Mouse (Mus musculus) heart, embryonic 14.5 days (tissue): ENCODE measurements around the gene Nos1ap. TPM values are rescaled to one million over a fixed set of nuclear protein-coding genes. Genes with fewer than 3 reads are reported as not detected.

Experiments used
- ATAC-seq: fragments of 200-750 bp; cut with Nextera tagmentation; 2 replicates; pipeline ENCODE4 v1.8.0; 2017; ENCODE audit warnings: low read depth, moderate TSS enrichment; ENCODE audit not compliant: insufficient number of reproducible peaks, insufficient read depth, low FRiP score
- H3K27ac ChIP-seq, 2 experiments: fragments of 200-500 bp in 1 of 2; fragments of 300-500 bp in 1 of 2; sonication (generic) in 1 of 2; replicated peaks in 1 of 2; 2 replicates each; pipeline ENCODE4 v1.5.1; 2012 to 2014; ENCODE audit warnings: low read depth in 2 of 2, low read length in 2 of 2, control low read depth in 1 of 2, mild to moderate bottlenecking in 1 of 2, mixed read lengths in 1 of 2; ENCODE audit not compliant: control insufficient read depth in 1 of 2, insufficient read depth in 1 of 2
- H3K27me3 ChIP-seq: fragments of 300-500 bp; sonication (generic); 2 replicates; pipeline ENCODE4 v1.6.1; 2014; ENCODE audit warnings: mild to moderate bottlenecking, low read length, control low read depth; ENCODE audit not compliant: control insufficient read depth, insufficient read depth
- H3K36me3 ChIP-seq: fragments of 300-500 bp; sonication (generic); 2 replicates; pipeline ENCODE4 v1.6.1; 2014; ENCODE audit warnings: mild to moderate bottlenecking, control low read depth, low read length, mixed read lengths; ENCODE audit not compliant: control insufficient read depth, insufficient read depth
- H3K4me1 ChIP-seq, 2 experiments: fragments of 200-500 bp in 1 of 2; fragments of 300-500 bp in 1 of 2; sonication (generic) in 1 of 2; 2 replicates each; pipeline ENCODE4 v1.6.1; 2012 to 2014; ENCODE audit warnings: low read length in 2 of 2, control low read depth in 1 of 2, mixed read lengths in 1 of 2; ENCODE audit not compliant: control insufficient read depth in 2 of 2, insufficient read depth in 2 of 2
- H3K4me2 ChIP-seq: fragments of 300-500 bp; sonication (generic); 2 replicates; pipeline ENCODE4 v1.6.1; 2014; ENCODE audit warnings: mild to moderate bottlenecking, low read length
- H3K4me3 ChIP-seq, 2 experiments: fragments of 200-500 bp in 1 of 2; fragments of 300-500 bp in 1 of 2; sonication (generic) in 1 of 2; 2 replicates each; pipeline ENCODE4 v1.5.1; 2012 to 2014; ENCODE audit warnings: low read length in 2 of 2, mild to moderate bottlenecking in 2 of 2, control low read depth in 1 of 2, low read depth in 1 of 2, moderate library complexity in 1 of 2; ENCODE audit not compliant: control insufficient read depth in 1 of 2, insufficient read depth in 1 of 2
- H3K9ac ChIP-seq: fragments of 300-500 bp; sonication (generic); 2 replicates; pipeline ENCODE4 v1.6.1; 2014; ENCODE audit warnings: mild to moderate bottlenecking, low read length
- H3K9me3 ChIP-seq: fragments of 300-500 bp; sonication (generic); 2 replicates; pipeline ENCODE4 v1.6.1; 2016; ENCODE audit warnings: low read length, control low read depth; ENCODE audit not compliant: control insufficient read depth
- WGBS: fragments of 180-500 bp; shearing (Covaris S2); extraction: QIAGEN DNeasy Blood & Tissue Kit; methylation state at CpG from one replicate; pipeline ENCODE4 v1.1.7; 2014; 5-methylcytosine and 5-hydroxymethylcytosine counted together
- polyA plus RNA-seq: library from polyadenylated mRNA; unstranded; fragments of >200 nt; fragmentation: Nextera tagmentation; extraction: Ambion mirVana; gene quantifications from 2 replicates; pipeline ENCODE4 v1.2.1, GENCODE M21; 2014

The Nos1ap gene
- polyA plus RNA-seq, 1 experiment from 2014 or later: 18.3 TPM

DNA sequence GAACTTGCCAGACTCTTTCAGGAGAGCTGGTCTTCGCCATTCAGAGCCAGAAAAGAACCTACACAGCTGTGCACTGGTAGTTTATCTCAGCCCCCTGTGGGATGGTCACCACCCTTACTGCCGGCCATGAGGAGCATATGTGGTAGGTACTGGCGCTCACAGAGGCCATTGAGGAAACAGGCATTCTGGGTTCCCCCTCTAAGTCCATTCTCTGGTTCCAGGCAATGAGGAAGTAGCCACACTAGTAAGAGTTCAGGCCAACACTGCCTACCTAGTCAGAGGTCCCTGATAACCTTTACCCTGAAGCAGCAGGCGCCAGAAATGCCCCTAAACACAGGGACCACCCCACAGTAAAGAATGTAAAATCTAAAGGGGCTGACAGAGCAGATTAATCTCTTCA lies 97.6 kb downstream of the Nos1ap start:
- no peak overlapping the region for H3K4me2 ChIP-seq
- no peak overlapping the region for H3K27ac ChIP-seq
- H3K36me3 ChIP-seq: no peaks in the 10 kb centered on the region
- no peaks in the 10 kb centered on the region for H3K27me3 ChIP-seq
- no peaks in the 10 kb centered on the region for H3K9me3 ChIP-seq
- no peak overlapping the region for H3K9ac ChIP-seq
- no peak for ATAC-seq
- H3K4me1 ChIP-seq: peaks cover 12 to 24% of the 10 kb centered on the region in 2 experiments
- no peak overlapping the region for H3K4me3 ChIP-seq
- WGBS: 71% methylated on average over 4 of the region's 4 CpGs

DNA sequence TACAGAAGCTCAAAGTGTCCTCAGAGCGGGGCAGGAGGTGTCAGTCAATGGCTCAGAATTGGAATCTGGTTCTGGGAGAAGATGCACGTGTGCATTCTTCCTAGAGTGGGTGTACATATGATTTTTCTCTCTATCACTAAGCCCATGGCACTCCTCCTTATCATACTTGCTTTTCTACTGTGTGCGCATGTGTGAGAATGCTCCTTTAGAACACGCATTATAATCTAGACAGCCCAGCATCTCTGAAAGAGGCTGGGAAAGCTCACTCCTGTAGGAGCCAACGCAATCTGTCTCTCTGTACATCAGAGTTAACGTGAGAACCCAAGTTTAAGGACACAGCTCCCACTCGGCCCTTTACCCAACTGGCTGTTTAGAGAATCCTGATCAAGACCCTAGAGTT lies 99.7 kb downstream of the Nos1ap start:
- Histone ChIP-seq H3K9ac (no peak overlapping the region), H3K36me3 (no peaks in the 10 kb centered on the region), H3K4me2 (no peak overlapping the region), H3K4me1 (peaks cover 11 to 17% of the 10 kb centered on the region in 2 experiments), H3K27ac (no peak overlapping the region), H3K27me3 (no peaks in the 10 kb centered on the region), H3K9me3 (no peaks in the 10 kb centered on the region), H3K4me3 (no peak overlapping the region)
- 46% methylated on average over 7 of the region's 7 CpGs for WGBS
- no peak for ATAC-seq

DNA sequence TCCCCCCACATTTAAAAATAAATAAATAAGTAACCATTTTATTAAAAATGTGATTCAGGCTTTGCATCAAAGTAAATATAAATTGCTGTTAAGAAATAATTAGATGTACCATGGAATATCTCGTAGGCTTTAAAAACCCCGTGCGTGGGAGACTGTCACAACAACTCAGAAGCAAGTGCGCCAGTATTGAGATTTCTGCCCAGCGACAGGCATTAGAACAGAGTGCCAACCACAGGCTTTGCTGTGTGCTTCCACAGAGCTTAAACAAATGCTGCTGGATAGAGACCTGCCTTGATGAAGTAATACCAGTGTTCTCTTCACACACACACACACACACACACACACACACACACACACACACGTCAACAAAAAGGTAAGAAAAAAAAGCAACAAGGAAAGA lies 100.2 kb downstream of the Nos1ap start:
- Histone ChIP-seq H3K4me3 (no peak overlapping the region), H3K9ac (no peak overlapping the region), H3K4me1 (peaks cover 11 to 19% of the 10 kb centered on the region in 2 experiments), H3K36me3 (no peaks in the 10 kb centered on the region), H3K27ac (no peak overlapping the region), H3K9me3 (no peaks in the 10 kb centered on the region), H3K4me2 (no peak overlapping the region), H3K27me3 (no peaks in the 10 kb centered on the region)
- ATAC-seq: no peak
- WGBS: 68% methylated on average over 6 of the region's 6 CpGs

DNA sequence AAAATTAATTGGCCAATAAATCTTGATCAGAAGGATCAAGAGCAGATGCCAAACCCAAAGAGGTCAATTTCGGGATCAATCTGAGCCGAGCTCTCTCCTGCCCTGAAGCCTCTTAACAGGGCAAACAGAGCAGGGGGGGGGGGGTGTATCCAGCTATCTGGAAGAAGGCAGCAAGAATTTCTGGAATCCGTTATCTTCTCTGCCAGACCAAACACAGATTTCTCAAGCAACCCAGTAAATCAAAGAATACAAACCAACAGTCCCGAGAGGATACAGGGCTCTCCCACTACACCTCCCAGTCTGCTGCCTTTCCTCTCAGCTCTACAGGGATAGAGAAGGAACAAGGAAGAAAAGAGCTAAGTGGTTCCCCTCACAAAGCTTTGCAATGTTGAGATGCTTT lies 104.5 kb downstream of the Nos1ap start:
- H3K9me3 ChIP-seq: no peaks in the 10 kb centered on the region
- H3K4me3 ChIP-seq: no peak overlapping the region
- no peak overlapping the region for H3K27ac ChIP-seq
- no peaks in the 10 kb centered on the region for H3K27me3 ChIP-seq
- H3K4me2 ChIP-seq: no peak overlapping the region
- ATAC-seq: no peak
- peaks cover 23 to 42% of the 10 kb centered on the region in 2 experiments for H3K4me1 ChIP-seq
- no peaks in the 10 kb centered on the region for H3K36me3 ChIP-seq
- no peak overlapping the region for H3K9ac ChIP-seq
- WGBS: 16% methylated on average over 4 of the region's 4 CpGs

DNA sequence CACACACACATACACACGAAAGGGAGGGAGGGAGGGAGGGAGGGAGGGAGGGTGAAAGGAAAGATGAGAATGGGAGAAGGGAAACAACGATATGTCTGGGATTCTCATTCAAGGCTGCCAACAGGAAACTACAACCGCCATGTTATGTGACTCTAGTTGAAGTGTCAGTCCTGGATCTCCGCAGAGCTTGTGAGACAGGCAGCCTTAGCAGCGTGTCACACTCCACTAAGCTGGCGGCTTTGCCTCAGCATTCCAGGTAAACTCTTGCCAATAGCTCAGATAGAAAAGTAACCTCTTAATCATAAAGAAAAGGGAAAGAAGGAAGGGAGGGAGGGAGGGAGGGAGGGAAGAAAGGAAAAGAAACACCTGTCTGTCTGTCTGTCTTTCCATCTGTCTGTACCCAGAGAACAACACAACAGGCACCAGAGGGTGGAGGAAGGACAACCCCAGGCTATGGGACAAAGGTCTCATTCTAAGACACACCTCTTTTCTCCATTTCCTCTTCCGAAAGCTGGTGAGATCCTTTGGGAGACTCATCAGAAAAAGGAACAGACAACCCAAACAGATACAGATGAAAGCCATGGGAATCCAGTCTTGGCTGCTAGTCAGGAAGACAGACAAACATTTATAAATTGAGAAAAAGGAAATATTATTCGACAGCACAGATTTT lies 107.3 kb downstream of the Nos1ap start:
- no peak overlapping the region for H3K4me2 ChIP-seq
- no peaks in the 10 kb centered on the region for H3K36me3 ChIP-seq
- H3K4me3 ChIP-seq: no peak overlapping the region
- H3K9ac ChIP-seq: no peak overlapping the region
- ATAC-seq: no peak
- H3K4me1 ChIP-seq: peaks cover 34 to 63% of the 10 kb centered on the region in 2 experiments
- no peaks in the 10 kb centered on the region for H3K27me3 ChIP-seq
- H3K9me3 ChIP-seq: no peaks in the 10 kb centered on the region
- no peak overlapping the region for H3K27ac ChIP-seq
- WGBS: 84% methylated on average over 7 of the region's 8 CpGs

DNA sequence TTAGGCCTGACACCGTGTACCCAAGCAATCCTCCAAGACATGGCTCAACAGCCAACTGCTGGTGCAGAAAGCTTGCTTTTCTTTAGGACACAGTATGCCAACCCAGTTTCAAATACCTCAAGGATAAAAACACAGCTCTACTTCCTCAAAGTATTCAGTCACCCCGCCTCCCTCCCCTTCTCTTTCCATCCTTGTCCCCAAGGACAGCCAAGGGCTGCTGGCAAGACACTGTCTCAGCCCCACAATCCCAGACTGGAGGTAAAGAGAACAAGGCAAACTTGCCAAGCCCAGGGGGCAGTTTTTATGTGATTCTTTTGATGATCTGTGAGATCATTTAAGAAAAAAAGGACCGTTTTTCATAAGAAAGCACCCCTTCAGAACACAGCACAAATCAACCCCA lies 108.6 kb downstream of the Nos1ap start:
- no peaks in the 10 kb centered on the region for H3K36me3 ChIP-seq
- H3K27me3 ChIP-seq: no peaks in the 10 kb centered on the region
- peak overlapping the region; percentile 33 to 35; a peak in 2 of 4 replicates for H3K27ac ChIP-seq
- H3K9me3 ChIP-seq: no peaks in the 10 kb centered on the region
- no peak overlapping the region for H3K4me2 ChIP-seq
- ATAC-seq: no peak
- no peak overlapping the region for H3K4me3 ChIP-seq
- H3K4me1 ChIP-seq: peaks cover 34 to 63% of the 10 kb centered on the region in 2 experiments
- no peak overlapping the region for H3K9ac ChIP-seq
- 64% methylated on average over 3 of the region's 3 CpGs for WGBS

DNA sequence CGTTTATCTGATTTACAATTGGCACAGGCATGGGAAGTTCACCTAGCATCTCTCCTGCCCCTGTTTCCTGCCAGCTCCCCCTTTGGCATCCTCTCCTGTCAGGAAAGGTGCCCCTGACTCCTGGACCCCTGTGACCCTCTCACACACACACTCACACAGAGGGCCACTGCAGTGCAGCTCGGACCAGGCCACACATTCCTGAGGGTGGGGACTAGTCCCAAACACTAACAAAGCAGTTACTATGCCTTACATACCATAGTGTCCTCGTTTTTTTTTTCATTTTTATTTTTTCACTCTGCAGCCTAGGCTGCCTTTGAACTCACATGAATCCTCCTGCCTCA lies 110.2 kb downstream of the Nos1ap start:
- Histone ChIP-seq H3K36me3 (no peaks in the 10 kb centered on the region), H3K27me3 (no peaks in the 10 kb centered on the region), H3K9me3 (no peaks in the 10 kb centered on the region), H3K4me3 (no peak overlapping the region), H3K4me2 (no peak overlapping the region), H3K4me1 (peaks cover 29 to 52% of the 10 kb centered on the region in 2 experiments), H3K27ac (no peak overlapping the region), H3K9ac (no peak overlapping the region)
- WGBS: 20% methylated on average over 3 of the region's 3 CpGs
- ATAC-seq: peak; percentile 60; the same call in 1 of the 2 replicates
